Mouse (Mus musculus) frontal cortex, postnatal 36 days (tissue): Measurements from ENCODE around the gene Prrt2.

Experiments used
- DNase-seq, 2 experiments: peaks; one replicate each; pipeline ENCODE4 v3.0.0; 2022; ENCODE audit warnings: low spot score in 2 of 2

The Prrt2 gene

DNA sequence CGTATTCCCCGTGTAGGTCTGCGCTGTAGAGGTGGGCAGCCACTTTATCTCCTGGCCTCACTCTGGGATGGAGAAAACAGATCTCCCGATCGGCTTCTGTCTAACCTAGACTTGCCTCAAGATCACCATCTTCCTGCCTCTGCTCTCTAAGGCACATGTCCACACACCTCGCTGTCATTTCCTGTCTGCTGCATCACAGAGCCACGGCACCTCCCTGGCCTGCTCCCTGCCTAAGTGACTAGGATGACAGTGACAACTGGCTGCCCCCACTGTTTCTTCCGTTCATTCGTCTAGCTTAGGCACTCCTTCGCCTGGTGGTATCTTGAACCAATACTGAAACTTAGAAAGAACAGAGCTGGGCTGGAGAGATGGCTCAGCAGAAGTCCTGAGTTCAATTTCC lies 21.4 kb downstream of the Prrt2 start:
- DNase-seq, result no peak

DNA sequence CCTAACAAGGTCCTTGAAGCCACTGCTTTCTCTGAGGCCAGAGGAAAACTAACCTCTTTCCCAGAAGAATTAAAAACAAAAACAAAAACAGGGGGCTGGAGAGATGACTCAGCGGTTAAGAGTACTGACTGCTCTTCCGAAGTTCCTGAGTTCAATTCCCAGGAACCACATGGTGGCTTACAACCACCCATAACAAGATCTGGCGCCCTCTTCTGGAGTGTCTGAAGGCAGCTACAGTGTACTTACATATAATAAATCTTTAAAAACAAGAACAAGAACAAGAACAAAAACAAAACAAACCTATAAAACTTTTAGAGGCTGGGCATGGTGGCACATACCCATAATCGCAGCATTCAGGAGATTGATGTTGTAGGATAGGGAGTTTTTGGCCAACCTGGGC lies 24.6 kb downstream of the Prrt2 start:
- no peak for DNase-seq

DNA sequence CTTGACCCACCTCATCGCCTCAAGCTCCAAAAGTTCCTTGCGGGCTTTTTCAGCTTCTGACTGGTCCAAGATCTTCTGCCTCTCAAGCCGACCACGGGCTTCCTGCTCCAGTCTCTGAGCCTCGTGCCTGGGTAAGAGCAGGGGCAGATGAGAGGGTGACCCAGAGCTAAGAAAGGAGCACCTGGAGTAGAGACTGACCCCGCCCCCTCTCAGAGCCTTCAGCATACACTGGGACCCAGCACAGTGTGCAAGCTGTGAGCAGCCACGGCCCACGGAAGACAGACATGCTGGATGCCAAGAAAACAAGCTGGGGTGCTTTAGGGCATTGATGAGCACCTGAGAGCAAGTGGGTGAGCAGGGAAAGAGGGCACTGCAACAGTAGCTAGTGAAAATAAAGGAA lies 32.2 kb downstream of the Prrt2 start:
- no peak for DNase-seq

DNA sequence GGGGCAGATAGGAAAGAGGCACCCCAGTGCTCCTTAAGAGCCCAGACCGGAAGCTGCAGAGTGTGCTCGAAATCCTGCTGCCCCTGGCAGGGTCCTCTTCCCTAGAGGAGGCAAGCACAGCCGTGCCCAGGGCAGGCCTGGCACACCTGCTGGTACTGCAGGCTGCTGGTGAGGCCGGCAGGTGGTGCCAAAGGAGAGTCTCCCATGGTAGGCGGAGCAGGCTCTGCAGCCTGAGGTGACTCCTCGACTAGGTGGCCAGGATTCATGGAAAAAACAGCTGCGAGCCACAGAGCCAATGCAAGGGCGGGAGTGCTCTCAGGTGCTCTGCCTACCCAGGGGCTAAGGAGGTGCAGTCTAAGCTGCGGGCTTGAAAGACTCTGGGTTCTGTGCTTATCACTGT lies 34.7 kb downstream of the Prrt2 start:
- peak; percentile 45 to 46 for DNase-seq

DNA sequence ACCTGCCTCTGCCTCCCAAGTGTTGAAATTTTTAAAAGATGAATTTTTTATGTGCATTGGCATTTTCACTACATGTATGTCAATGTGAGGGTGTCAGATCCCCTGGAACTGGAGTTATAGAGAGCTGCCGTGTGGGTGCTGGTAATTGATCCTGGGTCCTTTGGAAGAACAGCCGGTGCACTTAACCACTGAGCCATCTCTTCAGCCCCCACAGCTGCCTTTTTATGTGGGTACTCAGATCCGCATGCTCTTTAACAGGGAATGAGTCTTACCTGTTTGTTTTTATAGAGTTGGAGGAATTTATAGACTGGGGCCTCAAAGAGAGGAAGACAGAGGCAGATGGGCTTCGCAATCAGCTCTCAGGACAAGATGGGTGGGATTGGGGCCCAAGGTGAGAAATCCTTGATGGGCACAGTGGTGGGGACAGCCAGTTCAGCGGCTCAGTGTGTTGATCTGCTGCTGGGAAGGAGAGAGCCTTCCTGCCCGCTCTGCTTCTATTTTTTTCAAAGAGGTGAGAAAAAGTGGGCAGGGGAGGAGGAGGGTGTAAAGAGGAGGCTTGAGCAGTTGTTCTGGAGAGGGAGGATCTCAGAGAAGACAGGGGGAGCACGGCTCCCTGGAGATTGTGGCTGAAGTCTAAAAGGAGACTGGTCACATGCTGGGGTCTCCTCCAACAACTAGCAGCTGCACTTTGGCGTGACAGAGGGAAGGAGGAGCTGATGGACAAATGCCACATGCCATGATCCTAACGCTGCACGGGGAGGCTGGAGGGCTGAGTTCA lies 36.2 kb downstream of the Prrt2 start:
- DNase-seq, result peak; percentile 59 to 62

DNA sequence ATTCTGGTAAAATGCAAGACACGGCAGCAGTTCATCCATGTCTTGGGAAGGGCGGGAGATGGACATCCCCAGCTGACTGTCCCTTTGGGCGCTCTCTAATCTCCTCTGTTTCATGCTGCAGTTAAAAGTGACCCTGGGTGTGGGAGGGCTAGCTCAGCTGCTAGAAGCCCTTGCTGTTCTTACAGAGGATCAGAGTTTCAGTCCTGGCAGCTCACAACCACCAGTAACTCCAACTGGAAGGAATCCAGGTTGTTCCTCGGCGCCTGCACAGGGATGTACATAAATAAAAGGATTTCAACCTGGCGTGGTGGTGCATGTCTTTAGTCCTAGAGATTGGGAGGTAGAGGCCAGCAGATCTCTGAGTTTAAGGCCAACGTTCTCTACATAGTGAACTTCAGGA lies 37.9 kb downstream of the Prrt2 start:
- no peak for DNase-seq

DNA sequence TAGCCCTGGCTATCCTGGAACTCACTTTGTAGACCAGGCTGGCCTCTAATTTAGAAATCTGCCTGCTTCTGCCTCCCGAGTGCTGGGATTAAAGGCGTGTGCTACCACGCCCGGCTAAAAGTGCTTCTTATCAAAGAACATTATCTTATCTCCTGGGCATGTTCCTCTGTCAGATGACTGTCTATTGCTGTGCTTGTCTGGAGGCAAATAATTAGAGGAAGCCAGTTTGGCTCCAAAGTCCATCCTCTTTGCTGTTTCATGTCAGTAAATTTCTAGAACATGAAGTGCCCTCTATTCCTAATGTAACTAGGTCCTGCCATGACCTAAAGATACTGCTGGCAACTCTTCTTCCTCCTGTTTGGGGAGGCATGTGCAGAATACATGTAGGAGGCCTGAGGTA lies 39.0 kb downstream of the Prrt2 start:
- DNase-seq, result no peak

- DNase-seq, result no peak
Measured at GRCm38 (mm10) chr7:126981601-126982000, 39.4 kb downstream of the Prrt2 start.

- no peak for DNase-seq
Measured at GRCm38 (mm10) chr7:126978841-126979240, 42.2 kb downstream of the Prrt2 start.

GRCm38 (mm10) chr7:126976878-126977459 lies 44.0 kb downstream of the Prrt2 start:
- DNase-seq, result no peak

- peak; percentile 96 to 97 for DNase-seq
Measured at GRCm38 (mm10) chr7:126975950-126976866, 44.8 kb downstream of the Prrt2 start, which contains the start of gene Cdiptos. Cdiptos (minus strand) TSS chr7:126976098.

DNA sequence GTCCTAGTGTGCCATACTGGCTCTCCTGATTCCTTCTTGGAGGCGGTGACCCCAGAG lies 45.3 kb downstream of the Prrt2 start, which contains the start of gene Cdipt:
TSS of gene Cdipt (plus strand) at position 22 of the 57 bp plus-strand sequence.
- DNase-seq, result no peak

DNA sequence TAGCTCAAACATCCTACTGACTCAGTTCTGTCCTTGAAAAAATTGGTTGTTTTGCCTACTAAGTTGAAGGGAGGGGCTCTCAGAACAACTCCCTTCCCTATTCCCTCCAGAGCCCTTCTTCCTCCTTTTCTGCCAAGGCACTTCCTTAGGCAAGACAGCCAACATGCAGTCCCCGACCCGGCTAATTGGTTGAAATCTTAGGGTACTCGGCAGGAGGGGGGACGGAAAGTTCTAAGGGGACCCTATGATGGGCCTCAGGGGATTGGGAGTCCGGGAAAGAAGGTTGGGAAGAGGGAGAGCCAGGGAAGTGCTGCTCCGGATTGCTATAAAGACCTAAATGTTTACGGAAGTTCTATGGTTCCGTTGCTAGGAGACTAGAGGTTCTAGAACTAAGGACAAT lies 45.5 kb downstream of the Prrt2 start:
- no peak for DNase-seq
